Mouse (Mus musculus) hindbrain, embryonic 11.5 days (tissue): ENCODE measurements around the gene Atg16l2. TPM values are rescaled to one million over a fixed set of nuclear protein-coding genes. Genes with fewer than 3 reads are reported as not detected.
A peak's percentile ranks its signal among the peaks of the same experiment; 100 is the strongest.

ENCODE experiments used
- ATAC-seq: fragments of 200-750 bp; cut with Nextera tagmentation; 2 replicates; pipeline ENCODE4 v1.8.0; 2017; ENCODE audit warnings: mild to moderate bottlenecking, moderate TSS enrichment, moderate library complexity; ENCODE audit not compliant: low FRiP score
- DNase-seq: peaks from one replicate; pipeline ENCODE4 v3.0.0-alpha.2; 2015; ENCODE audit warnings: low spot score
- H3K27ac ChIP-seq: fragments of 300-500 bp; sonication (generic); 2 replicates; pipeline ENCODE4 v1.5.1; 2014; ENCODE audit warnings: mild to moderate bottlenecking, low read depth, low read length
- H3K27me3 ChIP-seq: fragments of 300-500 bp; sonication (generic); 2 replicates; pipeline ENCODE4 v1.6.1; 2014; ENCODE audit warnings: mild to moderate bottlenecking, low read length, moderate library complexity, mixed read lengths; ENCODE audit not compliant: control insufficient read depth, insufficient read depth
- H3K36me3 ChIP-seq: fragments of 300-500 bp; sonication (generic); 2 replicates; pipeline ENCODE4 v1.6.1; 2014; ENCODE audit warnings: mild to moderate bottlenecking, low read length, moderate library complexity, mixed read lengths; ENCODE audit not compliant: control insufficient read depth, insufficient read depth
- H3K4me1 ChIP-seq: fragments of 300-500 bp; sonication (generic); replicated peaks from 2 replicates; pipeline ENCODE4 v1.6.1; 2014; ENCODE audit warnings: low read length, mixed read lengths; ENCODE audit not compliant: control insufficient read depth, insufficient read depth
- H3K4me2 ChIP-seq: fragments of 300-500 bp; sonication (generic); replicated peaks from 2 replicates; pipeline ENCODE4 v1.6.1; 2014; ENCODE audit warnings: mild to moderate bottlenecking, low read depth, low read length
- H3K4me3 ChIP-seq: fragments of 300-500 bp; sonication (generic); 2 replicates; pipeline ENCODE4 v1.5.1; 2014; ENCODE audit warnings: low read depth, low read length
- H3K9ac ChIP-seq: fragments of 300-500 bp; sonication (generic); 2 replicates; pipeline ENCODE4 v1.6.1; 2014; ENCODE audit warnings: low read depth, low read length
- H3K9me3 ChIP-seq: fragments of 300-500 bp; sonication (generic); 2 replicates; pipeline ENCODE4 v1.6.1; 2016; ENCODE audit warnings: low read length; ENCODE audit not compliant: control insufficient read depth
- WGBS: fragments of 180-500 bp; shearing (Covaris S2); extraction: QIAGEN DNeasy Blood & Tissue Kit; methylation state at CpG from one replicate; pipeline ENCODE4 v1.1.7; 2014; 5-methylcytosine and 5-hydroxymethylcytosine counted together
- polyA plus RNA-seq: library from polyadenylated mRNA; unstranded; fragments of >200 nt; fragmentation: Nextera tagmentation; extraction: Ambion mirVana; gene quantifications from 2 replicates; pipeline ENCODE4 v1.2.1, GENCODE M21; 2014

The Atg16l2 gene
- polyA plus RNA-seq, 1 experiment from 2014 or later, result 10.7 TPM

GRCm38 (mm10) chr7:101327263-101327662 is 25.2 kb upstream of the Atg16l2 start:
- WGBS, result 62% methylated on average over 5 of the region's 5 CpGs
- no peak overlapping the region for H3K9ac ChIP-seq
- H3K4me2 ChIP-seq, result no peak overlapping the region
- ATAC-seq (no peak), DNase-seq (no peak)
- no peak overlapping the region for H3K4me3 ChIP-seq
- no peaks in the 10 kb centered on the region for H3K36me3 ChIP-seq
- H3K9me3 ChIP-seq, result no peaks in the 10 kb centered on the region
- H3K4me1 ChIP-seq, result no peaks in the 10 kb centered on the region
- no peak overlapping the region for H3K27ac ChIP-seq
- H3K27me3 ChIP-seq, result no peaks in the 10 kb centered on the region

GRCm38 (mm10) chr7:101326006-101326405 is 24.0 kb upstream of the Atg16l2 start:
- Histone ChIP-seq H3K9me3 (no peaks in the 10 kb centered on the region), H3K27ac (no peak overlapping the region), H3K27me3 (peaks cover 8% of the 10 kb centered on the region), H3K4me2 (no peak overlapping the region), H3K4me3 (no peak overlapping the region), H3K36me3 (no peaks in the 10 kb centered on the region), H3K9ac (no peak overlapping the region), H3K4me1 (peaks cover 3% of the 10 kb centered on the region; the same call in 1 of the 2 replicates)
- ATAC-seq, result no peak
- WGBS, result 79% methylated on average over 5 of the region's 5 CpGs
- DNase-seq, result no peak

GRCm38 (mm10) chr7:101324142-101324962 is 22.3 kb upstream of the Atg16l2 start:
- DNase-seq (no peak), ATAC-seq (no peak)

GRCm38 (mm10) chr7:101323141-101323594 is 21.1 kb upstream of the Atg16l2 start:
- ATAC-seq (no peak), DNase-seq (no peak)
- H3K9me3 ChIP-seq, result no peaks in the 10 kb centered on the region
- H3K4me3 ChIP-seq, result no peak overlapping the region
- no peak overlapping the region for H3K4me2 ChIP-seq
- H3K9ac ChIP-seq, result no peak overlapping the region
- WGBS, result 61% methylated on average over 4 of the region's 4 CpGs
- peaks cover 15% of the 10 kb centered on the region for H3K27me3 ChIP-seq
- H3K27ac ChIP-seq, result no peak overlapping the region
- H3K36me3 ChIP-seq, result no peaks in the 10 kb centered on the region
- H3K4me1 ChIP-seq, result peaks cover 3% of the 10 kb centered on the region; the same call in 1 of the 2 replicates

More at GRCm38 (mm10) chr7:101324142-101324962, 22.3 kb upstream of the Atg16l2 start:
- WGBS, result 72% methylated on average over 6 of the region's 6 CpGs
- Histone ChIP-seq H3K9ac (no peak overlapping the region), H3K4me3 (no peak overlapping the region), H3K27ac (no peak overlapping the region), H3K4me2 (no peak overlapping the region), H3K4me1 (peaks cover 3% of the 10 kb centered on the region; the same call in 1 of the 2 replicates), H3K27me3 (peaks cover 15% of the 10 kb centered on the region), H3K36me3 (no peaks in the 10 kb centered on the region), H3K9me3 (no peaks in the 10 kb centered on the region)

- peak; percentile 68 for ATAC-seq
- 1% methylated on average over 49 of the region's 61 CpGs for WGBS
- H3K4me3 ChIP-seq, result peak overlapping the region; percentile 70
- peak overlapping the region; percentile 73 for H3K9ac ChIP-seq
- no peaks in the 10 kb centered on the region for H3K36me3 ChIP-seq
- H3K4me2 ChIP-seq, result peak overlapping the region; percentile 99
- H3K9me3 ChIP-seq, result no peaks in the 10 kb centered on the region
- DNase-seq, result peak; percentile 66
- peaks cover 3% of the 10 kb centered on the region; the same call in 1 of the 2 replicates for H3K4me1 ChIP-seq
- H3K27ac ChIP-seq, result no peak overlapping the region
- H3K27me3 ChIP-seq, result peaks cover 15% of the 10 kb centered on the region
These were observed 19.3 kb upstream of the Atg16l2 start for GRCm38 (mm10) chr7:101321218-101321827.

GRCm38 (mm10) chr7:101320399-101321217 is 18.6 kb upstream of the Atg16l2 start:
- Histone ChIP-seq H3K9me3 (no peaks in the 10 kb centered on the region), H3K4me1 (peaks cover 3% of the 10 kb centered on the region; the same call in 1 of the 2 replicates), H3K36me3 (no peaks in the 10 kb centered on the region), H3K4me2 (peak overlapping the region; percentile 99), H3K9ac (peak overlapping the region; percentile 73), H3K4me3 (peak overlapping the region; percentile 70), H3K27me3 (peaks cover 15% of the 10 kb centered on the region), H3K27ac (no peak overlapping the region)
- whole genome bisulfite sequencing, result 8% methylated on average over 19 of the region's 37 CpGs
- DNase-seq (peak; percentile 75), ATAC-seq (peak; percentile 82)

GRCm38 (mm10) chr7:101319796-101320195 is 17.7 kb upstream of the Atg16l2 start:
- no peak for ATAC-seq
- Histone ChIP-seq H3K4me1 (peaks cover 3% of the 10 kb centered on the region; the same call in 1 of the 2 replicates), H3K4me3 (no peak overlapping the region), H3K9me3 (no peaks in the 10 kb centered on the region), H3K4me2 (no peak overlapping the region), H3K27me3 (peaks cover 15% of the 10 kb centered on the region), H3K27ac (no peak overlapping the region), H3K36me3 (no peaks in the 10 kb centered on the region), H3K9ac (no peak overlapping the region)
- 84% methylated on average over 1 of the region's 1 CpGs for WGBS
- DNase-seq, result no peak

GRCm38 (mm10) chr7:101318848-101319247 is 16.8 kb upstream of the Atg16l2 start:
- H3K9ac ChIP-seq, result no peak overlapping the region
- no peak overlapping the region for H3K27ac ChIP-seq
- H3K4me2 ChIP-seq, result no peak overlapping the region
- 66% methylated on average over 4 of the region's 4 CpGs for WGBS
- H3K9me3 ChIP-seq, result no peaks in the 10 kb centered on the region
- no peak overlapping the region for H3K4me3 ChIP-seq
- no peaks in the 10 kb centered on the region for H3K36me3 ChIP-seq
- no peak for DNase-seq
- H3K27me3 ChIP-seq, result peaks cover 15% of the 10 kb centered on the region
- ATAC-seq, result no peak
- H3K4me1 ChIP-seq, result peaks cover 3% of the 10 kb centered on the region; the same call in 1 of the 2 replicates
